Mouse (Mus musculus) megakaryocyte, embryonic 14.5 days (primary cell): ENCODE results near the gene Aifm1. TPM values are rescaled to one million over a fixed set of nuclear protein-coding genes. Genes with fewer than 3 reads are reported as not detected.
"Not testable (repeated sequence)": the region's sequence is repeated elsewhere in the genome, so short reads cannot be mapped to it uniquely, and the experiment has no call there.

Source experiments
- H3K27me3 ChIP-seq: replicated peaks from 2 replicates; pipeline ENCODE3; 2012; ENCODE audit warnings: inconsistent platforms
- H3K36me3 ChIP-seq: replicated peaks from 2 replicates; pipeline ENCODE3; 2012; ENCODE audit warnings: low read length, inconsistent platforms, mixed read lengths
- H3K4me1 ChIP-seq: 2 replicates; pipeline ENCODE4 v1.6.1; 2012; ENCODE audit warnings: inconsistent platforms
- H3K4me3 ChIP-seq: replicated peaks from 2 replicates; pipeline ENCODE3; 2012; ENCODE audit warnings: moderate library complexity, mild to moderate bottlenecking, inconsistent platforms
- H3K9me3 ChIP-seq: 2 replicates; pipeline ENCODE4 v1.6.1; 2012; ENCODE audit warnings: inconsistent platforms
- FLI1 ChIP-seq: IDR thresholded peaks from 2 replicates; pipeline ENCODE4 v1.6.1; 2012; ENCODE audit warnings: low read length, inconsistent platforms, mixed read lengths
- GATA1 ChIP-seq: IDR thresholded peaks from 3 replicates; pipeline ENCODE4 v1.6.1; 2012; ENCODE audit warnings: mixed read lengths, low read length, inconsistent platforms, borderline replicate concordance
- polyA plus RNA-seq: library from polyadenylated mRNA; stranded (reverse); fragments of >175 nt; gene quantifications from 2 replicates; pipeline ENCODE4 v1.2.3, GENCODE M21; 2012; ENCODE audit warnings: low replicate concordance; ENCODE audit not compliant: insufficient read depth

Gene Aifm1
- polyA plus RNA-seq, 1 experiment, result 2.8 TPM

GRCm38 (mm10) chrX:48441954-48442353 is 71.4 kb downstream of the Aifm1 start:
- no peaks in the 10 kb centered on the region for H3K9me3 ChIP-seq
- no peak overlapping the region for H3K4me3 ChIP-seq
- no peaks in the 10 kb centered on the region for H3K36me3 ChIP-seq
- H3K27me3 ChIP-seq, result peaks cover 2% of the 10 kb centered on the region
- TF ChIP-seq GATA1, result no peak
- no peak for TF ChIP-seq FLI1
- H3K4me1 ChIP-seq, result peaks cover 39% of the 10 kb centered on the region

GRCm38 (mm10) chrX:48441548-48441947 is 71.8 kb downstream of the Aifm1 start:
- Histone ChIP-seq H3K4me3 (no peak overlapping the region), H3K9me3 (no peaks in the 10 kb centered on the region), H3K4me1 (peaks cover 43% of the 10 kb centered on the region), H3K36me3 (no peaks in the 10 kb centered on the region), H3K27me3 (peaks cover 2% of the 10 kb centered on the region)
- TF ChIP-seq GATA1, result no peak
- TF ChIP-seq FLI1, result no peak

GRCm38 (mm10) chrX:48439036-48439435 is 74.3 kb downstream of the Aifm1 start:
- TF ChIP-seq GATA1 (no peak), FLI1 (no peak)
- Histone ChIP-seq H3K36me3 (no peaks in the 10 kb centered on the region), H3K27me3 (peaks cover 9% of the 10 kb centered on the region), H3K9me3 (no peaks in the 10 kb centered on the region), H3K4me1 (peaks cover 51% of the 10 kb centered on the region), H3K4me3 (no peak overlapping the region)

GRCm38 (mm10) chrX:48436082-48436481 is 77.3 kb downstream of the Aifm1 start:
- not testable (repeated sequence) for H3K36me3 ChIP-seq, H3K9me3 ChIP-seq, H3K4me3 ChIP-seq
- Histone ChIP-seq H3K4me1 (peaks cover 74% of the 10 kb centered on the region), H3K27me3 (peaks cover 16% of the 10 kb centered on the region)

GRCm38 (mm10) chrX:48435477-48435900 is 77.9 kb downstream of the Aifm1 start:
- Histone ChIP-seq H3K36me3 (no peaks in the 10 kb centered on the region), H3K9me3 (no peaks in the 10 kb centered on the region), H3K4me1 (peaks cover 79% of the 10 kb centered on the region), H3K4me3 (peak overlapping the region; percentile 42), H3K27me3 (peaks cover 16% of the 10 kb centered on the region)
- TF ChIP-seq FLI1 (no peak), GATA1 (no peak)

- Histone ChIP-seq H3K4me3 (no peak overlapping the region), H3K4me1 (peaks cover 80% of the 10 kb centered on the region), H3K36me3 (no peaks in the 10 kb centered on the region), H3K9me3 (no peaks in the 10 kb centered on the region), H3K27me3 (peaks cover 16% of the 10 kb centered on the region)
- TF ChIP-seq GATA1 (no peak), FLI1 (no peak)
These were observed 79.1 kb downstream of the Aifm1 start for GRCm38 (mm10) chrX:48434251-48434650.

GRCm38 (mm10) chrX:48433527-48433899 is 79.8 kb downstream of the Aifm1 start:
- H3K9me3 ChIP-seq, result no peaks in the 10 kb centered on the region
- H3K27me3 ChIP-seq, result peaks cover 14% of the 10 kb centered on the region
- TF ChIP-seq FLI1, result no peak
- no peak for TF ChIP-seq GATA1
- H3K4me1 ChIP-seq, result peaks cover 78% of the 10 kb centered on the region
- no peaks in the 10 kb centered on the region for H3K36me3 ChIP-seq
- H3K4me3 ChIP-seq, result peak overlapping the region; percentile 83

- Histone ChIP-seq H3K4me3 (peak overlapping the region; percentile 83), H3K27me3 (peaks cover 14% of the 10 kb centered on the region), H3K9me3 (no peaks in the 10 kb centered on the region), H3K4me1 (peaks cover 85% of the 10 kb centered on the region), H3K36me3 (no peaks in the 10 kb centered on the region)
- TF ChIP-seq GATA1 (no peak), FLI1 (no peak)
These were observed 80.5 kb downstream of the Aifm1 start for GRCm38 (mm10) chrX:48432599-48433526.

- Histone ChIP-seq H3K9me3 (no peaks in the 10 kb centered on the region), H3K27me3 (peaks cover 8% of the 10 kb centered on the region), H3K4me3 (peak overlapping the region; percentile 69), H3K4me1 (peaks cover 91% of the 10 kb centered on the region), H3K36me3 (no peaks in the 10 kb centered on the region)
- TF ChIP-seq FLI1, result no peak
- no peak for TF ChIP-seq GATA1
These were observed 83.8 kb downstream of the Aifm1 start for GRCm38 (mm10) chrX:48429538-48429937.

GRCm38 (mm10) chrX:48429100-48429499 is 84.3 kb downstream of the Aifm1 start:
- peaks cover 91% of the 10 kb centered on the region for H3K4me1 ChIP-seq

More at GRCm38 (mm10) chrX:48429100-48429499, 84.3 kb downstream of the Aifm1 start:
- Histone ChIP-seq H3K27me3 (peaks cover 7% of the 10 kb centered on the region), H3K36me3 (no peaks in the 10 kb centered on the region), H3K4me3 (no peak overlapping the region), H3K9me3 (no peaks in the 10 kb centered on the region)
- TF ChIP-seq GATA1 (no peak), FLI1 (no peak)
